Mouse (Mus musculus): ENCODE measurements at regions not wholly inside any gene's neighbourhood (a gene's known extent, or its start where the extent isn't known, plus 50 kb on each side); places are given as distances from the start of the nearest gene placed in this dataset.

GRCm38 (mm10) chr6:67130540-67131301, 93.5 kb upstream of the Gadd45a start:
- 79% methylated on average over 11 of the region's 11 CpGs for WGBS (ENCODE audit: insufficient replicate concordance)
- H3K4me1 ChIP-seq (ENCODE audit: control insufficient read depth, insufficient read depth, low read length) = no peaks in the 10 kb centered on the region
- H3K27me3 ChIP-seq (ENCODE audit: control insufficient read depth, insufficient read depth, low read length) = peaks cover 25% of the 10 kb centered on the region
- H3K27ac ChIP-seq (ENCODE audit: low read depth, low read length) = no peak overlapping the region
- no peaks in the 10 kb centered on the region for H3K9me3 ChIP-seq (replicated peaks; ENCODE audit: control insufficient read depth, low read length)
- ATAC-seq (replicated peaks; ENCODE audit: insufficient number of reproducible peaks, low FRiP score, low TSS enrichment) = no peak
- H3K9ac ChIP-seq (ENCODE audit: low read depth, low read length) = no peak overlapping the region
- H3K4me3 ChIP-seq (ENCODE audit: low read depth, low read length) = no peak overlapping the region
- no peak overlapping the region for H3K4me2 ChIP-seq
- no peaks in the 10 kb centered on the region for H3K36me3 ChIP-seq (ENCODE audit: control insufficient read depth, insufficient read depth, low read length)

- peaks cover 22% of the 10 kb centered on the region for H3K27me3 ChIP-seq (ENCODE audit: control insufficient read depth, insufficient read depth, low read length)
- ATAC-seq (replicated peaks; ENCODE audit: insufficient number of reproducible peaks, low FRiP score, low TSS enrichment) = no peak
- no peak overlapping the region for H3K4me3 ChIP-seq (ENCODE audit: low read depth, low read length)
- no peak overlapping the region for H3K4me2 ChIP-seq
- no peaks in the 10 kb centered on the region for H3K9me3 ChIP-seq (replicated peaks; ENCODE audit: control insufficient read depth, low read length)
- no peak overlapping the region for H3K27ac ChIP-seq (ENCODE audit: low read depth, low read length)
- H3K9ac ChIP-seq (ENCODE audit: low read depth, low read length) = no peak overlapping the region
- WGBS (ENCODE audit: insufficient replicate concordance) = 85% methylated on average over 10 of the region's 10 CpGs
- H3K4me1 ChIP-seq (ENCODE audit: control insufficient read depth, insufficient read depth, low read length) = no peaks in the 10 kb centered on the region
- H3K36me3 ChIP-seq (ENCODE audit: control insufficient read depth, insufficient read depth, low read length) = no peaks in the 10 kb centered on the region
Observed at GRCm38 (mm10) chr6:67129626-67130025, 92.4 kb upstream of the Gadd45a start.

GRCm38 (mm10) chr6:67128503-67129463, 91.5 kb upstream of the Gadd45a start:
- Histone ChIP-seq H3K27me3 (ENCODE audit: control insufficient read depth, insufficient read depth, low read length) (peaks cover 21% of the 10 kb centered on the region), H3K36me3 (ENCODE audit: control insufficient read depth, insufficient read depth, low read length) (no peaks in the 10 kb centered on the region), H3K9me3 (replicated peaks; ENCODE audit: control insufficient read depth, low read length) (no peaks in the 10 kb centered on the region), H3K4me2 (no peak overlapping the region), H3K27ac (ENCODE audit: low read depth, low read length) (no peak overlapping the region), H3K4me1 (ENCODE audit: control insufficient read depth, insufficient read depth, low read length) (no peaks in the 10 kb centered on the region), H3K4me3 (ENCODE audit: low read depth, low read length) (no peak overlapping the region), H3K9ac (ENCODE audit: low read depth, low read length) (no peak overlapping the region)
- WGBS (ENCODE audit: insufficient replicate concordance) = 36% methylated on average over 16 of the region's 16 CpGs
- ATAC-seq (replicated peaks; ENCODE audit: insufficient number of reproducible peaks, low FRiP score, low TSS enrichment) = no peak

GRCm38 (mm10) chr6:67127727-67128126, 90.5 kb upstream of the Gadd45a start:
- Histone ChIP-seq H3K4me3 (ENCODE audit: low read depth, low read length) (no peak overlapping the region), H3K4me2 (no peak overlapping the region), H3K9me3 (replicated peaks; ENCODE audit: control insufficient read depth, low read length) (no peaks in the 10 kb centered on the region), H3K27me3 (ENCODE audit: control insufficient read depth, insufficient read depth, low read length) (peaks cover 13% of the 10 kb centered on the region), H3K9ac (ENCODE audit: low read depth, low read length) (no peak overlapping the region), H3K36me3 (ENCODE audit: control insufficient read depth, insufficient read depth, low read length) (no peaks in the 10 kb centered on the region), H3K4me1 (ENCODE audit: control insufficient read depth, insufficient read depth, low read length) (no peaks in the 10 kb centered on the region), H3K27ac (ENCODE audit: low read depth, low read length) (no peak overlapping the region)
- ATAC-seq (replicated peaks; ENCODE audit: insufficient number of reproducible peaks, low FRiP score, low TSS enrichment) = no peak
- 73% methylated on average over 4 of the region's 4 CpGs for WGBS (ENCODE audit: insufficient replicate concordance)

- Histone ChIP-seq H3K9ac (ENCODE audit: low read depth, low read length) (no peak overlapping the region), H3K4me1 (ENCODE audit: control insufficient read depth, insufficient read depth, low read length) (no peaks in the 10 kb centered on the region), H3K9me3 (replicated peaks; ENCODE audit: control insufficient read depth, low read length) (no peaks in the 10 kb centered on the region), H3K27me3 (ENCODE audit: control insufficient read depth, insufficient read depth, low read length) (peaks cover 13% of the 10 kb centered on the region), H3K27ac (ENCODE audit: low read depth, low read length) (no peak overlapping the region), H3K4me3 (ENCODE audit: low read depth, low read length) (no peak overlapping the region), H3K36me3 (ENCODE audit: control insufficient read depth, insufficient read depth, low read length) (no peaks in the 10 kb centered on the region), H3K4me2 (no peak overlapping the region)
- no peak for ATAC-seq (replicated peaks; ENCODE audit: insufficient number of reproducible peaks, low FRiP score, low TSS enrichment)
- 65% methylated on average over 7 of the region's 7 CpGs for WGBS (ENCODE audit: insufficient replicate concordance)
Observed at GRCm38 (mm10) chr6:67125715-67126312, 88.6 kb upstream of the Gadd45a start.

- ATAC-seq (replicated peaks; ENCODE audit: insufficient number of reproducible peaks, low FRiP score, low TSS enrichment) = no peak
- Histone ChIP-seq H3K27me3 (ENCODE audit: control insufficient read depth, insufficient read depth, low read length) (peaks cover 9% of the 10 kb centered on the region), H3K27ac (ENCODE audit: low read depth, low read length) (no peak overlapping the region), H3K9me3 (replicated peaks; ENCODE audit: control insufficient read depth, low read length) (no peaks in the 10 kb centered on the region), H3K4me1 (ENCODE audit: control insufficient read depth, insufficient read depth, low read length) (no peaks in the 10 kb centered on the region), H3K9ac (ENCODE audit: low read depth, low read length) (no peak overlapping the region), H3K4me3 (ENCODE audit: low read depth, low read length) (no peak overlapping the region), H3K4me2 (no peak overlapping the region), H3K36me3 (ENCODE audit: control insufficient read depth, insufficient read depth, low read length) (no peaks in the 10 kb centered on the region)
- WGBS (ENCODE audit: insufficient replicate concordance) = 64% methylated on average over 2 of the region's 2 CpGs
Observed at GRCm38 (mm10) chr6:67124089-67124488, 86.8 kb upstream of the Gadd45a start.

- no peak overlapping the region for H3K4me2 ChIP-seq
- H3K4me3 ChIP-seq (ENCODE audit: low read depth, low read length) = no peak overlapping the region
- no peak overlapping the region for H3K27ac ChIP-seq (ENCODE audit: low read depth, low read length)
- H3K27me3 ChIP-seq (ENCODE audit: control insufficient read depth, insufficient read depth, low read length) = 0 out of 2 replicates have a peak, but pooled peaks cover 6% of the 10 kb centered on the region
- ATAC-seq (replicated peaks; ENCODE audit: insufficient number of reproducible peaks, low FRiP score, low TSS enrichment) = no peak
- no peaks in the 10 kb centered on the region for H3K36me3 ChIP-seq (ENCODE audit: control insufficient read depth, insufficient read depth, low read length)
- no peaks in the 10 kb centered on the region for H3K4me1 ChIP-seq (ENCODE audit: control insufficient read depth, insufficient read depth, low read length)
- H3K9me3 ChIP-seq (replicated peaks; ENCODE audit: control insufficient read depth, low read length) = no peaks in the 10 kb centered on the region
- 68% methylated on average over 4 of the region's 4 CpGs for WGBS (ENCODE audit: insufficient replicate concordance)
- H3K9ac ChIP-seq (ENCODE audit: low read depth, low read length) = no peak overlapping the region
Observed at GRCm38 (mm10) chr6:67123071-67123470, 85.8 kb upstream of the Gadd45a start.

GRCm38 (mm10) chr6:67116306-67116705, 79.0 kb upstream of the Gadd45a start:
- no peaks in the 10 kb centered on the region for H3K9me3 ChIP-seq (replicated peaks; ENCODE audit: control insufficient read depth, low read length)
- peaks cover 21% of the 10 kb centered on the region for H3K27me3 ChIP-seq (ENCODE audit: control insufficient read depth, insufficient read depth, low read length)
- peaks cover 4% of the 10 kb centered on the region; the same call in 1 of the 2 replicates for H3K4me1 ChIP-seq (ENCODE audit: control insufficient read depth, insufficient read depth, low read length)
- no peak overlapping the region for H3K4me2 ChIP-seq
- H3K9ac ChIP-seq (ENCODE audit: low read depth, low read length) = no peak overlapping the region
- 73% methylated on average over 3 of the region's 3 CpGs for WGBS (ENCODE audit: insufficient replicate concordance)
- no peak overlapping the region for H3K4me3 ChIP-seq (ENCODE audit: low read depth, low read length)
- ATAC-seq (replicated peaks; ENCODE audit: insufficient number of reproducible peaks, low FRiP score, low TSS enrichment) = no peak
- no peak overlapping the region for H3K27ac ChIP-seq (ENCODE audit: low read depth, low read length)
- H3K36me3 ChIP-seq (ENCODE audit: control insufficient read depth, insufficient read depth, low read length) = no peaks in the 10 kb centered on the region

All from heart, embryonic 11.5 days (tissue).